Mouse (Mus musculus) ES-E14 (cell line): ENCODE results near the gene Snx7. TPM values are rescaled to one million over a fixed set of nuclear protein-coding genes. Genes with fewer than 3 reads are reported as not detected.

Experiments
- DNase-seq: peaks from one replicate; pipeline ENCODE4 v3.0.0-alpha.2; 2013; ENCODE audit warnings: low read depth, low spot score
- H3K27ac ChIP-seq: 2 replicates; pipeline ENCODE4 v1.5.1; 2012; ENCODE audit warnings: low read depth, mild to moderate bottlenecking, low read length, moderate library complexity, mixed read lengths; ENCODE audit not compliant: poor library complexity, insufficient read depth, severe bottlenecking
- H3K36me3 ChIP-seq: 2 replicates; pipeline ENCODE4 v1.6.1; 2012; ENCODE audit warnings: mild to moderate bottlenecking, low read length, moderate library complexity, mixed read lengths; ENCODE audit not compliant: control insufficient read depth, poor library complexity, insufficient read depth, severe bottlenecking
- H3K4me1 ChIP-seq, 2 experiments: fragments of 150-350 bp in 1 of 2; sonication (generic) in 1 of 2; 2 replicates each; pipeline ENCODE4 v1.6.1; 2012; ENCODE audit warnings: low read length in 2 of 2, mild to moderate bottlenecking in 1 of 2, mixed read lengths in 1 of 2; ENCODE audit not compliant: control insufficient read depth in 2 of 2, insufficient read depth in 2 of 2, poor library complexity in 1 of 2
- H3K4me3 ChIP-seq, 2 experiments: fragments of 150-350 bp in 1 of 2; sonication (generic) in 1 of 2; 2 replicates each; pipeline ENCODE4 v1.5.1; 2012; ENCODE audit warnings: low read length in 2 of 2, low read depth in 1 of 2, mild to moderate bottlenecking in 1 of 2, mixed read lengths in 1 of 2; ENCODE audit not compliant: insufficient read depth in 1 of 2, poor library complexity in 1 of 2, severe bottlenecking in 1 of 2
- H3K9ac ChIP-seq: 2 replicates; pipeline ENCODE4 v1.6.1; 2012; ENCODE audit warnings: low read depth, mild to moderate bottlenecking, low read length, mixed read lengths; ENCODE audit not compliant: poor library complexity, insufficient read depth, severe bottlenecking
- H3K9me3 ChIP-seq: fragments of 150-350 bp; sonication (generic); 2 replicates; pipeline ENCODE4 v1.6.1; 2012; ENCODE audit warnings: low read depth, mild to moderate bottlenecking, low read length; ENCODE audit not compliant: control insufficient read depth, insufficient read depth
- CHD2 ChIP-seq: IDR thresholded peaks from 2 replicates; pipeline ENCODE4 v1.6.1; 2014; ENCODE audit warnings: mild to moderate bottlenecking, low read depth, low read length, inconsistent platforms
- HCFC1 ChIP-seq: IDR thresholded peaks from 2 replicates; pipeline ENCODE4 v1.6.1; 2012; ENCODE audit warnings: low read length, inconsistent platforms, borderline replicate concordance; ENCODE audit not compliant: insufficient read depth
- MAFK ChIP-seq: IDR thresholded peaks from 2 replicates; pipeline ENCODE4 v1.6.1; 2014; ENCODE audit warnings: mild to moderate bottlenecking, low read depth, low read length, inconsistent platforms; ENCODE audit not compliant: insufficient read depth
- ZC3H11A ChIP-seq: IDR thresholded peaks from 2 replicates; pipeline ENCODE4 v1.6.1; 2012; ENCODE audit warnings: low read depth, mild to moderate bottlenecking, inconsistent platforms, low read length, borderline replicate concordance
- ZNF384 ChIP-seq: IDR thresholded peaks from 2 replicates; pipeline ENCODE4 v1.6.1; 2012; ENCODE audit warnings: low read depth, low read length, inconsistent platforms
- in situ Hi-C, 2 experiments: fragments of 600-800 bp; cut with MboI; formaldehyde crosslinking; loops; one replicate each; pipeline ENCODE4 v1.15.1; 2025; ENCODE audit warnings: low sequenced_read_pairs in 2 of 2, inconsistent platforms in 1 of 2; ENCODE audit not compliant: unreplicated experiment in 2 of 2
- total RNA-seq: library from RNA; depleted of rRNA; stranded (reverse); fragments of 300-350 nt; gene quantifications from 2 replicates; pipeline ENCODE4 v1.2.3, GENCODE M21; 2012

Snx7 gene
- total RNA-seq, 1 experiment: 12.8 TPM

DNA sequence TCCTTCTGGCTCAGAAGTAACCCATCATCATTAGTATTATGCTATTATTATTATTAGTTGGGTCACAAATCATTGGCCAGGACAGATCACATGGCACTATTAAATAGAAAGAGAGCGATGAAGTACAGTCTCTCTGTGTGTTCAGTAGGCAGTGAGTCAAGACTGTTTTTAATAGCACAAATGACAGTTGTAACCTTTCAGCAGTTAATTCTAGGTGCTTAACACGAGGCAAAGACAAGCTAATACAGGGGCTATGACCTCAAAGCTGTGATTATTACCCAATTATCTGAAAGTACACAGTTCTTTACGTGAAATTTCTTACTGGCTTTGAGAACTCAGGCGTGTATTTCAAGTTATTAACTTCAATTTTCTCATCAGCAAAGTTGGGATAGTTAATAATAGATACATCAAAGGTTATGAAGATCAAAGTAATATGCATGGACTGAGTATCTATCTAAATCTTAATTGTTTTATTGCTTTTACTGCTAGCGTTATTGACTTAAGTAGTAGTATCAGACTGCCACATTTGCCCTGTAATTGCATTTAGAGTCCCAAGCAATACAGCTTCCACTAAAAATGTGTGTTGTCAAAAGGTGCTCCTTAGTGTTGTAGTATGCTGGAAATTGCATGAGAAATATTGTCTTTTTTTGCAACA lies 4.6 kb upstream of the Snx7 start:
- in situ Hi-C loops: no loop called here
- no peak overlapping the region for H3K27ac ChIP-seq
- no peak overlapping the region for H3K4me3 ChIP-seq
- H3K4me1 ChIP-seq: no peaks in the 10 kb centered on the region
- TF ChIP-seq MAFK (no peak), ZNF384 (no peak)
- H3K9ac ChIP-seq: no peak overlapping the region
- DNase-seq: no peak
- no peaks in the 10 kb centered on the region for H3K36me3 ChIP-seq
- no peaks in the 10 kb centered on the region for H3K9me3 ChIP-seq

DNA sequence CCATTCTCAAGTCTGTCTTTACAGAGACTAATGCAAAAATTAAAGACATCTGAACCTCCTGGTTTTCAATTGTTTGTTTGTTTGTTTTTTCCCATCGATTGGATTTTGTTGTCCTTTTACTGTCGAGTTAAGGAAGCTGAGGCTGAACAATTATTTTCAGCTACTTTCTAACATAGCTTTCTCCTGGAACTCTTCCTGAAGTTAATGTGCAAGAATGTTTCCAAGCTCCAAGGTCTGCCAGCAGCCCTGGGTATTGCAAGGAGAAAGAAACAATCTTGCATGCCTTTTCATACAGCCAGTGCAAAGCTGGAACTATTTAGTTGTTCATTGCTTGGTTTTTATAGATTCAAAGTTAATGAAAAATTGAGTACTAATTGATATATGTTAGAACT lies 584 bp upstream of the Snx7 start:
- Histone ChIP-seq H3K36me3 (no peaks in the 10 kb centered on the region), H3K9me3 (no peaks in the 10 kb centered on the region), H3K4me3 (peak overlapping the region; percentile 73 to 84), H3K27ac (no peak overlapping the region), H3K9ac (no peak overlapping the region), H3K4me1 (no peaks in the 10 kb centered on the region)
- TF ChIP-seq ZNF384: no peak
- no peak for TF ChIP-seq CHD2
- TF ChIP-seq HCFC1: no peak
- no peak for TF ChIP-seq ZC3H11A
- no peak for TF ChIP-seq MAFK
- no peak for DNase-seq
- in situ Hi-C loops: no loop called here

DNA sequence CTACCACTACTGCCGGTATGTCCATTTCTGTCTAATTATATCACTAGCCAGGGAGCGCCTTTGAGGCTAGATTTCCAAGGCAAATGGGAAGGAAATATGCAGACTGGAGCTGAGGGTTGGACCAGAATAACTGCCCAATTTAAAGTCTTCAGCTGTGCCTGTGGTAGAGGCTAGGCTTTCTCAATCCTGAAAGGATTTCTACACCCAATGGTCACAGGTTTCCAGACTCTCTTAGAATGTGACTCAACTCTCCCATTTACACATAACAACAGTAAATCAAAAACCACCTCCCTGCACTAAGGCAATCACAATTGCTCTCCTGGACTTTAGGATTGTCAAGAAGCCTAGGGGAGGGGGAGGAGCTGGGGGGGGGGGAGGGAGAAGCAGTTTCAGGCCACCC lies 645 bp downstream of the Snx7 start:
- TF ChIP-seq ZC3H11A (no peak), MAFK (no peak), ZNF384 (no peak), HCFC1 (no peak), CHD2 (no peak)
- Histone ChIP-seq H3K27ac (no peak overlapping the region), H3K36me3 (no peaks in the 10 kb centered on the region), H3K4me1 (no peaks in the 10 kb centered on the region), H3K4me3 (peak overlapping the region; percentile 73; a peak in 3 of 4 replicates), H3K9me3 (no peaks in the 10 kb centered on the region), H3K9ac (no peak overlapping the region)
- in situ Hi-C loops: no loop called here
- DNase-seq: no peak

DNA sequence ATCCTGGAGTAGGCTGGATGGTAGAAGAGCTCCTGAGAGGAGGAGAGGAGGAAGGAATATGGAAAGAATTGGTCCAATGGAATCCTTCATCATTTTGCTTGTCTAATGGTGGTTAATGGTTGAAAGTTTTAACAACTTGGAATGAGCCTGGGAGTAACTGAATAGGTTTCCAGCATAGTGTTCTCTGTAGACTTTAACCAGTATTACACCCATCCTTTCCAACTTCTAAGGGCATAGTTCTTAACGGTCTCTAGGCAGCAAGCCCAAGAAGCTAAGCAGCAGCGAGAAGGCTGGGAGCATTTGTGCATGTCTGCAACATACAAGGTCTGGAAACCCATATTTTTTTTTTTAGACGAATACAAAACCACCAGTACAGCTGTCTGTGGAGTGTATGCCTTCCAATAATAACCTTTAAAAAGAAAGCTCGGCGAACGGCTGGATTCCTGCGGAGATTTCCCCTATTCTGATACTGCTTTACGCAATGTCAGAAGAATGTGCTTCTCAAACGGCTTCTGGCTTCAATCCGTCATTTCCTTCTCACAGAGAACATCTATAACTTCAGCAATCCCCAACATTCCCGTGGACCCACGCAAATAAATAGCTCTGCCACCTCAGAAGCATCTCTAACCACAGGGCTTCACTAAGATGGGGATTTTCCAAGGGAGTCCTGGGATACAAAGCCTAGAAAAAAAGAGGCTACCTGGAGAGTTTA lies 1.9 kb downstream of the Snx7 start:
- in situ Hi-C loops: no loop called here
- no peak overlapping the region for H3K9ac ChIP-seq
- H3K27ac ChIP-seq: no peak overlapping the region
- no peaks in the 10 kb centered on the region for H3K9me3 ChIP-seq
- no peak overlapping the region for H3K4me3 ChIP-seq
- no peak for TF ChIP-seq ZC3H11A
- TF ChIP-seq ZNF384: no peak
- TF ChIP-seq CHD2: no peak
- no peak for TF ChIP-seq HCFC1
- no peak for TF ChIP-seq MAFK
- peaks cover 0 to 3% of the 10 kb centered on the region in 2 experiments; a peak in 2 of 4 replicates for H3K4me1 ChIP-seq
- DNase-seq: no peak
- no peaks in the 10 kb centered on the region for H3K36me3 ChIP-seq

DNA sequence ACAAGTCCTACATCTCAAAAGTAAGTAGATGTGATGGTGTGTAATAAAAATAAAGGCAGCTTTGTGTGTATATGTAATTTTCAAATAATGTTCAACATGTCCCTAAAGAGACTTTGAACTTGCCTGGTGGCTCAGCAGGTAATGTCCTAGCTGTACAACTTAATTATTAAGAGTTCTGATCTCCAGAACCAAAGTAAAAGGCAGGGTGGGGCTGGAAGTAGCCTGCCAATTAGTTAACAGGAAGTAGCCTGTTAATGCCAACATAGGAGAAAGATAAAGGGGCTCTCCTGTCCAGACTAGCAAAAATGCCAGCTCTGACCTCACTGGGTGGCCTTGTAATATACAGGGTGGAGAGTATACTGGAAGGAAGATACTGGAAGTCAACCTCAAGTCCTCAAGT lies 3.1 kb downstream of the Snx7 start:
- H3K4me3 ChIP-seq: no peak overlapping the region
- in situ Hi-C loops: no loop called here
- no peaks in the 10 kb centered on the region for H3K9me3 ChIP-seq
- TF ChIP-seq ZC3H11A: no peak
- no peak overlapping the region for H3K27ac ChIP-seq
- no peak for DNase-seq
- H3K36me3 ChIP-seq: no peaks in the 10 kb centered on the region
- H3K4me1 ChIP-seq: peaks cover 0 to 5% of the 10 kb centered on the region in 2 experiments; a peak in 2 of 4 replicates
- no peak overlapping the region for H3K9ac ChIP-seq
